Mouse (Mus musculus) heart, embryonic 15.5 days (tissue): ENCODE data around the gene Gm49396. TPM values are rescaled to one million over a fixed set of nuclear protein-coding genes. Genes with fewer than 3 reads are reported as not detected.

Source experiments
- ATAC-seq: fragments of 200-750 bp; cut with Nextera tagmentation; replicated peaks from 2 replicates; pipeline ENCODE4 v1.8.0; 2017; ENCODE audit warnings: low read depth, moderate TSS enrichment; ENCODE audit not compliant: insufficient number of reproducible peaks, insufficient read depth, low FRiP score
- H3K27ac ChIP-seq: fragments of 300-500 bp; sonication (generic); 2 replicates; pipeline ENCODE4 v1.5.1; 2015; ENCODE audit warnings: mild to moderate bottlenecking, inconsistent platforms
- H3K27me3 ChIP-seq: fragments of 300-500 bp; sonication (generic); 2 replicates; pipeline ENCODE4 v1.6.1; 2015; ENCODE audit warnings: inconsistent platforms
- H3K36me3 ChIP-seq: fragments of 300-500 bp; sonication (generic); 2 replicates; pipeline ENCODE4 v1.6.1; 2015; ENCODE audit warnings: mild to moderate bottlenecking, inconsistent platforms
- H3K4me1 ChIP-seq: fragments of 300-500 bp; sonication (generic); replicated peaks from 2 replicates; pipeline ENCODE4 v1.6.1; 2015; ENCODE audit warnings: inconsistent platforms
- H3K4me2 ChIP-seq: fragments of 300-500 bp; sonication (generic); 2 replicates; pipeline ENCODE4 v1.6.1; 2015; ENCODE audit warnings: inconsistent platforms, mild to moderate bottlenecking, moderate library complexity
- H3K4me3 ChIP-seq: fragments of 300-500 bp; sonication (generic); 2 replicates; pipeline ENCODE4 v1.5.1; 2015; ENCODE audit warnings: mild to moderate bottlenecking, inconsistent platforms
- H3K9ac ChIP-seq: fragments of 300-500 bp; sonication (generic); 2 replicates; pipeline ENCODE4 v1.6.1; 2015; ENCODE audit warnings: mild to moderate bottlenecking, inconsistent platforms
- H3K9me3 ChIP-seq: fragments of 300-500 bp; sonication (generic); replicated peaks from 2 replicates; pipeline ENCODE4 v1.6.1; 2016; ENCODE audit warnings: inconsistent platforms
- WGBS: fragments of 180-500 bp; shearing (Covaris S2); methylation state at CpG from one replicate; pipeline ENCODE4 v1.1.7; 2015; ENCODE audit warnings: mixed read lengths; 5-methylcytosine and 5-hydroxymethylcytosine counted together
- polyA plus RNA-seq: library from polyadenylated mRNA; unstranded; fragments of >200 nt; fragmentation: Nextera tagmentation; extraction: Ambion mirVana; gene quantifications from 2 replicates; pipeline ENCODE4 v1.2.1, GENCODE M21; 2015

The Gm49396 gene
- polyA plus RNA-seq, 1 experiment from 2014 or later, result 8.4 TPM

DNA sequence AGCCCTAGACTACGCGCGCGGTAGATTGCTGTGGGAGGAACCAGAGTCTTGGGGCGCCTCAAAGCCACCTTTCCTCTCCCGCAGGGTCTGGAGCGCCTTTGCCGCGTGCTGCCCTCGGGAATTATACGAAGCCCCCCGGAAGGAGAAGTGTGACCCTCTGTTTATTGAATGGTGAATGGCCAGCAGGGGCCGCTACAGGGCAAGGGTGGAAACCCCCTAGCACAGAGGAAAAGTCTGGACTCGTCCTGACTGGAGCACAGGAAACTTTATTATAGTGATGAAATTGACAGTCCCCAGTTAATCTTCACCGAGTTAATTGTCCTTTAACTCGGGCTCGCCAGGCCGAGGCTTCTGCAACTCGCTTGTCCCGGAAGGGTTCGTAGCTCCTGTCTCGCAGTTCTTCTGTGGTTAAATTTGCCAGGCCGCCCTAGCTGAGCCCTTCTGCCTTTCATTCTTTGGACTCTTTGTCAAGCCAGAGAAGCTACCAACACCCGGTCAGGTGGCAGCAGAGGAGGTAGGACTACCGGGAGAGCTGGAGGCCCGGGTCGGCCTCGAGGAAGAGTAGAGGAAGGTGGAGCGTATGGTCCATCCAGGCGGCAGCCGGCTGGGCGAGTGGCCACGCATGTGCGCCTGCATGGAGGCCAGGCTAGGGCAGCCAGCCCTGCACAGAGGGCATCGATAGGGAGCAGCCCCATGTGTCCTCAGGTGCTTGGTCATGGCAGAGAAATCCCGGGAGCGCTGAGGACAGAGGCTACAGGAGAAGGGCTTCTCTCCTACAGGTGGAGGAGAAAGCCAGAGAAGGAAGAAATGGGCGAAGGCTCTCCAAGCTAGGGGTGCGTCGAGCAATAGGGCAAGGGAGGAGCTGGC is 26.5 kb downstream of the Gm49396 start:
- ATAC-seq, result peak; percentile 62
- H3K27me3 ChIP-seq, result 0 out of 2 replicates have a peak, but pooled peaks cover 2% of the 10 kb centered on the region
- H3K4me3 ChIP-seq, result peak overlapping the region; percentile 99
- peak overlapping the region; percentile 95 for H3K27ac ChIP-seq
- no peaks in the 10 kb centered on the region for H3K9me3 ChIP-seq
- H3K4me1 ChIP-seq, result peaks cover 22% of the 10 kb centered on the region
- WGBS, result 27% methylated on average over 40 of the region's 40 CpGs
- H3K9ac ChIP-seq, result peak overlapping the region; percentile 99
- H3K36me3 ChIP-seq, result peaks cover 11% of the 10 kb centered on the region
- peak overlapping the region; percentile 87 for H3K4me2 ChIP-seq

DNA sequence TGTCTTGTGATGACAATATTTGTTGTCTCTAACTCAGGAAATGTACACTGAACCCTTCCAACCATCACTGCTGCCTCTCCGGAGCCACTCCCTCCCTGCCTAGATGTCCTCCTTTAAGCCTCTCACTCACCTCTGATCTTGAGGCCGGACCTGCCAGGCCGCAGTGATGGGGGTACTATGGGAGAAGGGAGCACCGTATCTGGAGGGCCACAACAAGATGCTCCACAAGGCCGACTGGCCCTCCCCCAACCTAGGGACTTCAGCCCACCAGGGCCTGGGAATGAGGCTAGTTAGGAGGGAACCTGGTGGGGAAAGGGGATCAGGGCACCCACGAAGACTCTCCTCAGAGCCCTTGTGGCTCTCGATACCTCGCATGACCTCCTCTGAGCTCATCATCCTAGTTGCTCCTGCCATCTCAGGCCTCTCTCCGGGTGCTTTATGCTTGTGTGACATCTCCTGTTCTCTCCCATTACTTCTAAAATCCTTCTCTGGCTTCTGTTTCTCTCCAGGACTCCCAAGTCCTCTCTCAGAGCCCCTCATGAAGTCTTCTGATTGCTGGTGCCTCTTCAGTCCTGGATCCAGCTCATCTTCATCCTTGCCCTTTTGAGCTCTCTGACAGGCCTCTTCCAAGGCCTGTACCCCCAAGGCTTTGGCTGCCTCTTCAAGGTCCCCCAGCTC is 27.9 kb downstream of the Gm49396 start:
- no peak overlapping the region for H3K27ac ChIP-seq
- WGBS, result 77% methylated on average over 9 of the region's 9 CpGs
- H3K27me3 ChIP-seq, result 0 out of 2 replicates have a peak, but pooled peaks cover 2% of the 10 kb centered on the region
- H3K9me3 ChIP-seq, result no peaks in the 10 kb centered on the region
- H3K4me1 ChIP-seq, result peaks cover 22% of the 10 kb centered on the region
- no peak for ATAC-seq
- H3K4me3 ChIP-seq, result no peak overlapping the region
- no peak overlapping the region for H3K4me2 ChIP-seq
- H3K9ac ChIP-seq, result no peak overlapping the region
- peaks cover 3% of the 10 kb centered on the region; the same call in 1 of the 2 replicates for H3K36me3 ChIP-seq

DNA sequence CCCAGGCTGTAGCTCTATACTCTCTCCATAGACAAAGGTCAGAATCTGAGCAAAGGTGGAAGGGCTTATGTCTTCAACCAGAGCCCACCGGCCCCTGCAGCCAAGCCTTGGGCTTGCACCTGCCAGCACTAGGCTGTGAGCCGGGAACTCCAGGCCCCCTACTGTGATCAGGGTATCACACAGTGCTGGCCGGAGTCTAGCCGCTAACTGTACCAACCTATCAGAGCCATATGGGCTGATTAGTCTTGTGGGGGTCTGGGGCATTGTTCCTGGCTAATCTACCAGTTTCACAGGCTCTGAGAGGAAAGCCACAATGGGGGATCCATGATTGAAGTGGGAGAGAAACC is 28.4 kb downstream of the Gm49396 start:
- Histone ChIP-seq H3K9me3 (no peaks in the 10 kb centered on the region), H3K4me2 (no peak overlapping the region), H3K36me3 (no peaks in the 10 kb centered on the region), H3K4me3 (no peak overlapping the region), H3K27ac (no peak overlapping the region), H3K27me3 (0 out of 2 replicates have a peak, but pooled peaks cover 2% of the 10 kb centered on the region), H3K9ac (no peak overlapping the region), H3K4me1 (peaks cover 19% of the 10 kb centered on the region)
- WGBS, result 50% methylated on average over 4 of the region's 4 CpGs
- no peak for ATAC-seq

DNA sequence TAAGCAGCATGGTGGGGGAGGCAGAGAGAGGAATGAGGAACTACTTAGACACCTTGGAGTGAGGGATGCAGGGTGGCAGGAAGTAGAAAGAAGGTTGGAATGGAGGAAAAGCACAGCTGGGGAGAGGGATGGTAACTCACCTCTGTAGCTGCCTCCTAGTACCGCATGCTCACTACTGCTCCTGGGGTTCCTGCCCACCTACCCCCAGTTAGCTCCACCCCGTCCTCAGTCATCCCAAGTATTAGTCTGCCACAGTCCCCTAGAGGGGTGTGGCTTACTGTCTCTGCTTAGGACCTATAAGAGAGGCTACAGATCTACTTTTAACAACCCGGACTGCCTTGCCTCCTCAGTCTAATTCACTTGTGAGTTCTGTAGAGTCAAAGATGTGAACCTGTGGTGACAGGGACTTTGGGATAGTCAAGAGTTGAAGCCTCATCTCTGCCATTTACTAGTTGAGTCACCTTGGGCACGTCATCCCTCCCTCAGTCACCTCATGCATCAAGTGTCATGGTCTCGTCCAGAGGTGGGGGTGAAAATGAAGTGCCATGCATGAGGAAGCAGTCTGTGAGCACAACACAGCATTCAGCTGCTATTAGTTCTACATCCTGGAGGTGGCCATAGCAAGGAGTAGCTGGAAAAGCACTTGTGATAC is 29.8 kb downstream of the Gm49396 start:
- peaks cover 6% of the 10 kb centered on the region for H3K4me1 ChIP-seq
- H3K4me2 ChIP-seq, result no peak overlapping the region
- 0 out of 2 replicates have a peak, but pooled peaks cover 2% of the 10 kb centered on the region for H3K27me3 ChIP-seq
- H3K9ac ChIP-seq, result no peak overlapping the region
- H3K27ac ChIP-seq, result no peak overlapping the region
- no peaks in the 10 kb centered on the region for H3K9me3 ChIP-seq
- H3K4me3 ChIP-seq, result no peak overlapping the region
- ATAC-seq, result no peak
- WGBS, result 42% methylated on average over 5 of the region's 5 CpGs
- H3K36me3 ChIP-seq, result no peaks in the 10 kb centered on the region

DNA sequence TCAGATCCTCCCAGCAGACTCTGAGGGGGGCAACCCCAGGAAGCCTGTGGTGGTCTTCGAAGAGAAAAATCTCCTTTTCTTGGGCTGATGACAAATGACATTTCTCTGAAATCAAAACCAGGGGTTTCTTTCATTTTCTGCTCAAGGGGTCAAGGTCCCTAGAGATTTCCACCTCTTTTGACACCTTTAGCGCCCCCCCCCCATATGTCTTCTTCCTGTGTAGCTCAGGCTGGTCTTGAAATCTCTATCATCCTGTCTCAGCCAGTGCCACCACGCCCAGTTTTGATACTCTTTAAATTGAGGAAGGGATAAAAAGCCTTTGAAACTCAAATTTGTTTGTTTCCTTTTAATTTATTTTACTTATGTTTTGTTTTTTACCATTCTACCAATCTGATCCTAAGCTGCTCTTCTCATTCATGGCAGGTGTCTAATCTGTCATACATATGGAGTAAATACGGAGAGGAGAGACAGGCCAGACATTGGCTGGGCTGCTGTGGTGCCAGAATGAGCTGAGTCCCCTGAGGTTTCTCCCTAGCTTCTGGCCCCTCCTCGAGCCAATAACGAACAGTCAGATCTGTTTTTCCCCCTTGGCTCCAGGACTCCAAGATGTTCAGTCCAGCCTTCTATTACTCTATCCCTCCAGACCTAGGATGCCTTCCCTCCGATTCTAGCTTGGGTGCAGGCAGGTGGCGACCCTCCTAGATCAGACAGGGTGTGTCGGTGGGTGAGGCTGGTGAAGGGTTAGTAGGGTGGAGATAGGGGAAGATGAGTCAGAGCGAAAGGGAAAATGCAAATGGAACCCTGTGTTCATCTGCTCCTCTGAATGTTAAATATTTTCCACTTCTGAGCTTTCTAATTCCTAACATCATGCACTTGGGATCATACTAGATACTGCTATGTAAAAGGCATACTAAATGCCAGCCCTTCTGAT is 30.7 kb downstream of the Gm49396 start:
- Histone ChIP-seq H3K9ac (no peak overlapping the region), H3K27ac (no peak overlapping the region), H3K4me2 (no peak overlapping the region), H3K4me3 (no peak overlapping the region), H3K4me1 (peaks cover 6% of the 10 kb centered on the region), H3K9me3 (no peaks in the 10 kb centered on the region), H3K27me3 (0 out of 2 replicates have a peak, but pooled peaks cover 2% of the 10 kb centered on the region), H3K36me3 (no peaks in the 10 kb centered on the region)
- WGBS, result 64% methylated on average over 10 of the region's 10 CpGs
- no peak for ATAC-seq

DNA sequence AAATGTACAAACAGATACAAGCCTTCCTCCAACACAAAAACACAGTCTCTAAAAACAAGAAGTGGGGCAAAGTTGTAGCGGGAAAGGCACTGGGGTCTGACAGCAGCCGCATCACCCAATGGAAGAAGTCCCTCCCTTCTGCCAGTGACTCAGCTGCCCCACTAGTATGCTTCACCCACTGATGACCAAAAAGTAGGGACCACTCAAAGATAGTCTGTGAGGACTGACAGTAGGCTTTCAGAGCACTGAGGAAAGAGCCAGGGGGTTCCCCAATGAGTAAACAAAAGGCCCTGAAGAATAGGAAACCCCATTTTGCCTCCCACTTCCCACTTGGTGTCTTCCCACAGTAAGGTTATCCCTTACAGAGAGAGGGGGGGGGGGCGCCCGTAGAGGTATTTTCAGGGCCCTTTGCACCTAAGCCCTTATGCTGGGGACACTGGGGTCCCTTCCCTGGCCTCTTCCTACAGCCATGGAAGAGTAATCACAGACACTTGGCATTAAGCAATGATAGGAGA is 31.4 kb downstream of the Gm49396 start:
- 63% methylated on average over 4 of the region's 4 CpGs for WGBS
- Histone ChIP-seq H3K9ac (no peak overlapping the region), H3K27me3 (0 out of 2 replicates have a peak, but pooled peaks cover 2% of the 10 kb centered on the region), H3K27ac (no peak overlapping the region), H3K4me1 (peaks cover 7% of the 10 kb centered on the region), H3K4me2 (no peak overlapping the region), H3K36me3 (no peaks in the 10 kb centered on the region), H3K9me3 (no peaks in the 10 kb centered on the region), H3K4me3 (no peak overlapping the region)
- no peak for ATAC-seq

DNA sequence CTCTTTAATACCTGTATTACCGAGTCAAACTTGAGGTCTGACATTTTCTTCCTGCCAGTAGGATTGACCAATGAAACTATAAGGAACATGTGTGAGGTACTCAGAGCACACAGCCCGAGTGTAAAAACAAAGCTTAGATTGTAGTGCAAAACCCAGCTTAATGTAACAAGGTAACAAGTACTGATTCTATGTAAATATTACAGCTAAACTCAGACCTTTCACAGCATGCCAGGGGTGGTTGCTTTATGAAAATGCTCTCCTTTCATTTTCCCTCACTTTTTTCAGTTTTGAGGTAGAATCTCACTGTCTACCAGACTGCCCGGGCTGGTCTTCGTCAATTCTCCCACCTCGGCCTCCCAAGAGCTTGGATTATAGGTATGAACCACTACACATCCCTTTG is 32.9 kb downstream of the Gm49396 start:
- H3K4me1 ChIP-seq, result peaks cover 10% of the 10 kb centered on the region
- H3K36me3 ChIP-seq, result no peaks in the 10 kb centered on the region
- no peak overlapping the region for H3K4me3 ChIP-seq
- H3K9ac ChIP-seq, result no peak overlapping the region
- 0 out of 2 replicates have a peak, but pooled peaks cover 2% of the 10 kb centered on the region for H3K27me3 ChIP-seq
- H3K4me2 ChIP-seq, result no peak overlapping the region
- ATAC-seq, result no peak
- H3K27ac ChIP-seq, result no peak overlapping the region
- H3K9me3 ChIP-seq, result no peaks in the 10 kb centered on the region
- 73% methylated on average over 5 of the region's 5 CpGs for WGBS

DNA sequence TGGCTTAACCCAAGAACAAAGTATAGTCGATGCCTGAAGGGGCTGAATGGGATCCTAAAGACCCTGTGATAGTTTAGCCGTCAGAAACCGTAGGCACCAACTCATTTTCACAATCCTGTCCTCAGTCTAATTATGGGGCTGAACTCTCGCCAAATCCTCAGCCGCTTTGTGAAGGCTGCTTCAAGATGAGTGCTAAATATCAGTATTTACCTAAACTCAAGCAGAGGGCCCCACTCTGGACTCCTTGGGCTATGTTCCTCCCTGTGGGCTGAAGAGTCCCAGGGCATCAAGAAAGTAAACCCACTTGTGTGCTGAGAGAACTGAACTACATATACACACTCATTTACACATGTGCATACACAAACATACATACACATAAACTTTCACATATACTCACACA is 33.7 kb downstream of the Gm49396 start:
- no peak overlapping the region for H3K9ac ChIP-seq
- no peaks in the 10 kb centered on the region for H3K36me3 ChIP-seq
- peaks cover 10% of the 10 kb centered on the region for H3K4me1 ChIP-seq
- H3K27me3 ChIP-seq, result 0 out of 2 replicates have a peak, but pooled peaks cover 2% of the 10 kb centered on the region
- no peak overlapping the region for H3K4me2 ChIP-seq
- H3K9me3 ChIP-seq, result no peaks in the 10 kb centered on the region
- no peak overlapping the region for H3K27ac ChIP-seq
- no peak overlapping the region for H3K4me3 ChIP-seq
- ATAC-seq, result no peak
- WGBS, result 62% methylated on average over 5 of the region's 5 CpGs

DNA sequence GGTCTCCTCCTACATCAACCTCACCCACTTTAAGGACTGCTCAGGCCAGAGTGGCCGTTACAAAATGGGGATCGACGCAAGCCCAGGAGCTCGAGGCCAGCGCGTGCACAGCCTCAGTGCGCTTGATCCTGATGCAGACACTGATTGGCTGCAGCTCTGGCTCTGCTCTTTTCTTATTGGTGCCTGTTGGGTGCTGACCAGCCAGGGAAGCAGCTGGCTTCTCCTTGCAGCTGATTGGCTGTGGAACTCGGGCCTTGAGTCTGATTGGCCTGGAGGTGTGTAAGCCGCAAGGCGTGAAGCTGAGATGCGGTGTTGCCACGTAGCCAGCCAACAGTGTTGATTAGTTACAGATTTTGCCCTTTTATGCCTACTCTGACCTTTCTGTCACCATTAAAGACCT is 35.6 kb downstream of the Gm49396 start, which contains the start of gene Zbtb32:
Gene Zbtb32 (minus strand): TSS at position 124 of the 400 bp plus-strand sequence.
- 90% methylated on average over 12 of the region's 12 CpGs for WGBS
- H3K27ac ChIP-seq, result peak within 1 kb of the TSS; percentile 35; the same call in 1 of the 2 replicates
- peaks cover 10% of the 10 kb centered on the region for H3K4me1 ChIP-seq
- no peak for ATAC-seq
- H3K9me3 ChIP-seq, result no peaks in the 10 kb centered on the region
- peak within 1 kb of the TSS; percentile 39 for H3K4me2 ChIP-seq
- no peaks in the 10 kb centered on the region for H3K36me3 ChIP-seq
- H3K4me3 ChIP-seq, result no peak within 1 kb of the TSS
- H3K9ac ChIP-seq, result no peak within 1 kb of the TSS
- H3K27me3 ChIP-seq, result 0 out of 2 replicates have a peak, but pooled peaks cover 2% of the 10 kb centered on the region

DNA sequence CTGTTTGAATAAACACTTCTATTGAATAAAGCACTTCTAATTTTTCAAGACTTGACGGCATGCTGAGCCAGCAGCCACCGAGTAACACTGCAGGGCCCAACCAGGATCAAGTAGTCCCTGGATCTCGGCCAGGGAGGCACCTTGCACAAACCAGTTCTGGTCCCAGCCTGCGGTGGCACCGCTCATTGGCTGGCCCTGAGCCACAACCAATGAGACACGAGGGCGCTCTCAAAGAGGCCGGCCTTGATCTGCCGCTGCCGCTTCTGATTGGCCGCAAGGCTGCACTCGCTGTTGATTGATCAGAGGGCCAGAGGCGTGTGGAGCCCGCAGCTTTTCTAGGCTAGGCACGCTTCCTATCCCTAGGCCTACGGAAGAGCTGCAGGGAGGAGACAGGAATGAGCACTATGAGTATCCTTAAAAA is 36.8 kb downstream of the Gm49396 start:
- Histone ChIP-seq H3K9ac (no peak overlapping the region), H3K27ac (peak overlapping the region; percentile 46), H3K27me3 (no peaks in the 10 kb centered on the region), H3K4me3 (0 out of 2 replicates have a peak overlapping the region, but pooled peaks have one; percentile 15), H3K4me1 (peaks cover 10% of the 10 kb centered on the region), H3K9me3 (no peaks in the 10 kb centered on the region), H3K4me2 (peak overlapping the region; percentile 39), H3K36me3 (no peaks in the 10 kb centered on the region)
- ATAC-seq, result peak; percentile 92
- WGBS, result 2% methylated on average over 16 of the region's 16 CpGs
